Mouse (Mus musculus) kidney, adult 18-20 months (tissue): Measurements from ENCODE around the gene Olfr1322.

Experiments
- DNase-seq: peaks from one replicate; pipeline ENCODE4 v3.0.0; 2021

The Olfr1322 gene

DNA sequence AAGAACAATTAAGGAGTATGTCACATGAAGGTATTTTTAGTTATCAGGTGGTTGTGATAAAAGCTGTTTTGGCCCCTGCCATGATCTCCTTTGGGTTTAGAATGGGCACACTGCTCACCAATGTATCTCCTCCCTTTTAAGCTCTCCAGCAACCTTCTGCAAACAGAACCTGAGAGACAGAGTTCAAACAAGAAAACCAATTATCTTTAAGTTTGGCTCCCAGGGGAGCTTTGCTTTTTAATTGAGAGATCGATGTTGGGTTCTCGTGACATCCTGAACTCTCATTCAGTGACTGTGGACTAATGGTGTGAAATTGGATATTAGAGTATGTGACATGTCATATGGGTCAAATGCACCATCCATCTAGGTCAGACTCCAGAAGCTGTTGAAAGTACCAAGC is at the start of gene Olfr1322:
Gene Olfr1322, minus strand, starts transcription at position 101 of the 400 bp plus-strand sequence.
- no peak for DNase-seq

DNA sequence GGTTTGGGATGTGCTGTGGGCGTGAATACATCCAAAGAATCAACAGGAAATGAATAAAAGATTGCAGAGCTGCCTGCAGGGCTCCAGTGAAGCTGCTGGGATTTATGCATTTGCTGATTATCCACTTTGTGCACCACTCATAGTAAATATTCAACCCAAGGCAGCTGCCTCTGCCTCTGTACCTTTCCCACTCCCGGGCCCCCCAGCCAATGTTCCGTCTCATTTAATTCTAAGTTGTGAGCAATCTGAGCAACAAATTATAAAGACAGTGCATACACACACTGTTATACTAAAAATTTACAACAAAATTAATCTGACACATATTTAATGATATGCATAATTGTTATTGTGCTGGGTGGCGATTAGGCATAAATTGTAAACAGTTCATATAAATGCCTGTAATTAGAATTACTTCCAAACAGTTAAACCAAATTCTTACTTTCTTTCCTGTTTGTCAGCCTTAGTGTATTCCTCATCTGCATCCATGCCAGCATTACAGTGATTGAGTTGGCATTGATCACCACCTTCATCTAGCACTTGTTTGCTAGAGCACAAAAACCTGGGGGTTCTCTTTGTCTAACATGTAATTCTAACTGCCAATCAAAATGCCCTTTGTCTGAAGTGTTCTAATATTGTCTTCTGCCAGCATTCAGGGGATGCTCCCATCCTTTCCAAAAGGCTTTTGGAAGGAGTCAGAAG is 13.5 kb downstream of the Olfr1322 start:
- DNase-seq, result no peak
